Mouse (Mus musculus) layer of hippocampus, postnatal 10 days (tissue): ENCODE data around the gene Megf8. TPM values are rescaled to one million over a fixed set of nuclear protein-coding genes. Genes with fewer than 3 reads are reported as not detected.

Experiments
- DNase-seq, 2 experiments: peaks; one replicate each; pipeline ENCODE4 v3.0.0; 2021; ENCODE audit warnings: low spot score in 2 of 2
- total RNA-seq, 2 experiments: library from RNA; stranded (reverse); gene quantifications; 2 replicates each; pipeline ENCODE4 v1.2.3; 2021

The Megf8 gene
- total RNA-seq, 2 experiments from 2014 or later = 79.7 to 87.1 TPM

- DNase-seq = no peak
These were observed 63.7 kb downstream of the Megf8 start for GRCm38 (mm10) chr7:25380392-25381283.

DNA sequence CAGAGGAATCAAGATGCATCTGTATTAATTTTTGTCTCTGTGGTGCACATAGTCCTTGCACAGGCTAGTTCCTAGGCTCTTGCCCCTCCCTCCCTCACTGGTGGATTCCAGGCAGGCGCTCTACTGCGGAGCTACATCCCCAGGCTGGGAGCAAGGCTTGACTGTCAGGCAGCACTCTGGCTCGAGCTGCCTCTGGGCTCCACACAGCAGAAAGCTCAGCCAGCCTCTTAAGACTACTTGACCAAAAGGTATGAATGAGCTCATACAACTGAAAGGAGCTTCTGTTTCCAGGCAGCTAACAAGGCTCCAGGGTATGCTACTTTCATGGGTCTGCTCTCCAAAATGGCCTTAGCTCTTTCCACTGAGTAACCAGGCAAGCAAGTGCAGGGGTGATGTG, 64.3 kb downstream of the Megf8 start:
- DNase-seq = no peak

GRCm38 (mm10) chr7:25382541-25382940, 65.6 kb downstream of the Megf8 start:
- DNase-seq = no peak

GRCm38 (mm10) chr7:25383385-25383784, 66.4 kb downstream of the Megf8 start:
- DNase-seq = no peak

DNA sequence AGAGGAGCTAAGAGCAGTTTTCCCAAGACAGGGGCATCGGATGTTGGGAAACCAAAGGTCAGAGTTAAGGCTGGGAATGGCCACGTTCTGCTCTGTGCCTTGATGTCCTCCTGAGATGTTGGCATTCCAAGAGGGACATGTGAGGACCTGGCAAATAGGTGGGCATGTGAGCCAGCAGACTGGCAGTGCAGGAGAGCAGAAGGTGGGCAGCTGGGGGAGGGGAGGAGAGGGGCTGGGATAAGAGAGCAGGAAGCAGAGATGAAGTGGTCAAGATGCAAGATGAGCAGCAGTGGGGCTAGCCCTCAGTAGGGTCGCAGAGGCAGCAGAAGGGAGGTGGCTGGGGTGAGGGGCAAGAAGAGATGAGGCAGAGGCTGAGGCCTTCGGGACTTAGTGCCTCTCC, 66.9 kb downstream of the Megf8 start:
- no peak for DNase-seq

DNA sequence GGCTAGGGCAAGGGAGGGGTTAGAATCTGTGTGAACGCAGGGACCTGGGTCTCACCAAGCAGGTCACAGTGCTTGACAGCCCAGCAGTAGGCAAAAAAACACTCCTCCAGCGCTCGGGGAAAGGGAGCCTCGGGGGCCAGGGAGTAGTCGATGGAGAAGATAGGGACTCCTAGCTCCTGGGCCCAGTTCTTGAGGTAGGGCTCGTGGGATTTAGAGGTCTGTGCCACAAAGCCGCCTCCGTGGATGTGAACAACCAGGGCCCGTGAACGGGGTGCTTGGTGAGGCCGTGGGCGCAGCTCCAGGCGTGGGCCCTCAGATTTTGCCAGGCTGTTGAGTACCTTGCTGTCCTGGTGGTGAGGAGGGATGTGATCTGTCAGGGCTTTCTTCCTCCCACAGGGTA, 67.4 kb downstream of the Megf8 start:
- DNase-seq = no peak

- no peak for DNase-seq
These were observed 67.9 kb downstream of the Megf8 start for GRCm38 (mm10) chr7:25384818-25385217.

- no peak for DNase-seq
These were observed 68.3 kb downstream of the Megf8 start for GRCm38 (mm10) chr7:25385259-25385658.

DNA sequence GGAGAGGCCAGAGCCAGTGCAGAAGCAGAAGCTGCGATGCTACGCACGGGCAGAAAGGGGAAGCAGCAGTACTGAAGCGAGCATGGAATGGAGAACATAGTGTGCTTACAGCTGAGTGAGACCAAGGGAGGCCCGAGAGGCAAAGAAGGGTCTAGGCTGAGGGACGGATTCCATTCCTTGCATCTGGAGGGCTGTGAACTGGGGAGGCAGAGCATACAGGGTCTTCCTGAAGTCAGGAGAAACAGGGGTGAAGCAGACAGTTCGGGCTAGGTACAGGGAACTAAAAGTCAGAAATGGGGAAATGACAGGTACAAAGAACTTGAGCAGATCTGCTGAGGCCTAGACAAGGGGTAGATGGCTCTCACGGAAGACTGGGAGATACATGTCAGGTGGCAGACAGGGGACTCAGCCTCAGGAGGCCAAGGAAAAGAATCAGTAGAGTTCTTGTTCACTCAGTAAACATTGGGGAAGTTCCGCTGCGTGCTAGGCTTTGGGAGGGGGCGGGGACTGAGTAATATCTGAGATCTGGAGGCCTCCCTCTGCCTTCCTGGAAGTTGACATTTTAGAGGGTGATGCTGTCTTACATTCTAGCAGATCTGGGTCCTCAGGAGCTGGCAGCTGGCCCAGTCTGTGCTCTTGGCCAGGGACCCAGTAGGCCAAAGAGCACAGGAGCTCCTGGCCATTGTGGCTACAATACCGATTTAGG, 69.0 kb downstream of the Megf8 start:
- DNase-seq = peak in 1 of 2 experiments; percentile 54

DNA sequence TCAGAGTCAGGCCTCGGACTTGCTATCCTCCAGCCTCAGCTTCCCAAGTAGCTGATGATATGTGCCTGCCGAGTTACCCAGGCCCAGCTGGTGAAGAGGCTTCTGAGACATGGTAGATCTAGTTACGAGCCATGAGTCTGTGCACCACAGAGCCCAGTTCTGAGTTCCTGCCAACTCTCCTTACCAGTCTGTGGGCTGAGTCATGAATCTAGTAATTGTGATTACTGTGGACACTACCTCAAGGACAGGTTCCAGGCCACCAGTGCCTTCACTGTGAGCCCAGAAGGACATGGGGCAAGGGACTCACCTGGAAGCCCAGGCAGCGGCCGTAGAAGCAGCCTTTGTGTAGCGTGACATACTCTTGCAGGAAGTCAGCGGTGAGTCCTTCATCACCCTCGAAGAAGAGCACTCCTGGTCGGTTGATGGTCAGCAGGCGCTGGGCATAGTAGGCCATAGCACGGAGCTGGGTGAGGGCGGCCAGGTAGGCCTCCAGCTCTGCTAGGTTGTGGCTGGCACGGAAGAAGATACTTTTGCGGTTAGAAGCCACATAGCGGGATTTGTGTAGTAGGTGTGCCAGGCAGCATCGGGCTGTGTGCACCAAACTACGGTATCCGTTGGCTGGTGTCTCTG, 71.0 kb downstream of the Megf8 start:
- no peak for DNase-seq

DNA sequence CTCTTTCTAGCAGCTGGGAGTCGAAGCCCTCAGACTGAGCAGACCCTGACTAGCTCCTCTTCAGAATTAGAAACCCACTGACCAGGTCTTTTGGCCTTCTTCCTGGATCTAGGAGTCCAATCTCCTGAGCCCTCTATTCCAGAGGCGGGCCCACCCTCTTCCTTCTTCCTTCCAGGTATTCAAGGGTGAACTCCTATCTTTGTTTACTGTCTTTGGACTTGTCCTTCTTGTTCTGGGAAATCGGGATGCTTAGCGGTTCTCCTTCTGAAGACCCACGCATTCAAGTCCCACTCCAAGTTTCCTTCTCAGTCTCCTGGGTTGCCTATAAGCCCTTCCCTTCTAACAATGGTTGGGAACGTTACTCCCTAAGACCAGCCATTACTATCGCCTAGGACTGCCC, 72.0 kb downstream of the Megf8 start:
- no peak for DNase-seq

- no peak for DNase-seq
These were observed 73.2 kb downstream of the Megf8 start for GRCm38 (mm10) chr7:25390054-25390770.

DNA sequence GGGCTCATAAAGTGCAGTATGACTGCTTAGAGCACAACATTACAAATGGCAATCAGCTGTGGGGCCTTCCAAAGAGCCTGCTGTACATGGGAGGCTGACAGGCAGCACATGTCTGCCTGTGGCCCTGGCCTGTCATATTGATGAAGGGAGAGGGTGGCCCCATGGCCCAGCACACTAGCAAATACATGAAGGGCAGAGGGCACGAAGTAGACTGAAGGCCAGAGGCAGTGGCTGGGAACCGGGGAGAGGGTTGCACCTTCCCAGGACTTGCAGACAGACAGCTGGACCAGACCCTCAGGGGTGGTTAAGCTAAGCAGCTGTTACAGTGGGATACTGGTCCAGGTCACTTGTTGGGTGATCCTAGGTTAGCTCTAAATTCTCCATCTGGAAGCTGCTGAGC, 74.0 kb downstream of the Megf8 start:
- no peak for DNase-seq

DNA sequence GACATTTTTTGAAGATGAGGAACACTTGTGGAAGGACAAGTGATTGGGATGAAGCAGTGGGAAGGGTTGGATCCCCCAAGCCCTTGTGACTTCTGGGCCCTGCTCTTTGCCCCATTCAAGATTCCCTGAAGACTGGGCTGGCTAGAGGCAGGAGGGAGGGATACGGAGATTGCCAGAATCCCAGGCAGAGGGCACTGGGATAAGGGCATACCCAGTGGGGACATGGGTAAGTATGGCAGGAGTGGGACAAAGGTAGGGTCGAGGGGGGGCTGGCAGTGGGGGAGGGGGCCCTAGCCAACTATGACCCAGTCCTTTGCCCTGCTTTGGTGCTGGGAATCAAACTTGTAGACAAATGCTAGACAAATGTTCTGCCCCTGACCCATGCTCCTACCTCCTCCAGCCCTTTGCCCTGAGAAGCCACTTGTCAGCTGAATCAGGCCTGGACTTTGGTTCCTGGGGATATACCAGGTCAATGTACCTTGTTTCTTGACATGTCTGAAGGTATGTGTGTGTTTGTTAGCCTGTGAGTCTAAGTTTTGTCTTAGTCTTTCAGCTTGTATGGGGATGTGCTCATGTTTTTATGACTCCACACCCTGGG, 75.0 kb downstream of the Megf8 start:
- DNase-seq = peak in 1 of 2 experiments; percentile 2

DNA sequence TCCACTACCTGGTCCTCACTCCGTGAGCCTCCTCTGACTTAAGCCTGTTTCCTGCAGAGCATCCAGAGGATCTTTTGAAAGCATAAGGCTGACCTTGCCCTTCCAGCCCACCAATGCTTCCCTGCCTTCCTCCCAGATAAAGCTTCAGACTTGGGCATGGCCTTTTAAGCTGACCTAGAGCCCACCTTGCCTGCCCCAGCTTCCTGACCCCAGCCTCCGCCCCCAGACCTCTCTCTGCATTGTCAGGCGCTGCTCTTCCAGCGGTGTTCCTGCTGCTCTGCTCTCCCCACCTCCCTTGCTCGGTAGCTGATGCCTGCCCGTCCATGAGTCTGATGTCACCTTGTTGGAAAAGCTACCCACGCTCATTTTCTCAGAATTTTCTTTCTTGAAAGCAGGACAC, 75.9 kb downstream of the Megf8 start:
- DNase-seq = peak in 1 of 2 experiments; percentile 4

DNA sequence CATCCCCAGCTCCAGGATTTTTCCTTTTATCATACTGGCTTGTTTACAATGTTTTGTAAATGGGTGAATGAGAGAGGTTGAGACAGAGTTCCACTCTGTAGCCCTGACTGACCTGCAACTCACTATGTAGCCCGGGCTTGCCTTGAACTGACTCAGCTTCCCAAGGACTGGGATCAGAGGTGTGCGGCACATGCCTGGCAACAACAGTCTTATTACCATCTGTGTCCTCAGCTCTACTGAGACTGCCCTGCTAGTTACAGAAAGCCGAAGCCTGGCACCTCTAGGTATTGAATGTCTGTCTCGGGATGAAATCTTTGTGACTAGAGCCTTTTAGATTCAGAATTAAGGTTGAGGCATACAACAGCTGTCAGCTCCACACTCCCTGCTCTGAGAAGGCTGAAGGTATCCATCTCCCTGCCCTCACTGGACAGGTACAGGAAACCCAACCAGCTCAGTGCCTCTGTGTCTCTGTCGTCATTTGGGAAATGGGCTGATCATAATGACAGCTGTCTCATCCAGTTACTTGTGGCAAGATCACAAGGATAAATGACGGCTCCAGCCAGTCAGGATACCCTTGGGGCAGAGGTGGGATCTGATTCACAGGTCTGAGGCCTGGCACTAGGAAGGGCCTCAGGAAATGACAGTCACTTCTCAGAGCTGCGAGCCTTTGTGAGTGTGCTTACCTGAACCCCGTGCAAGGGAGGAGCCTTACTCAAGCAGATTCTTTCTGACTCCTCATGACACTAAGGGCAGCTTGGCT, 76.7 kb downstream of the Megf8 start:
- DNase-seq = peak in 1 of 2 experiments; percentile 3

- DNase-seq = peak in 1 of 2 experiments; percentile 21
These were observed 77.8 kb downstream of the Megf8 start for GRCm38 (mm10) chr7:25394754-25395153.

- DNase-seq = no peak
These were observed 78.2 kb downstream of the Megf8 start for GRCm38 (mm10) chr7:25395186-25395557.

DNA sequence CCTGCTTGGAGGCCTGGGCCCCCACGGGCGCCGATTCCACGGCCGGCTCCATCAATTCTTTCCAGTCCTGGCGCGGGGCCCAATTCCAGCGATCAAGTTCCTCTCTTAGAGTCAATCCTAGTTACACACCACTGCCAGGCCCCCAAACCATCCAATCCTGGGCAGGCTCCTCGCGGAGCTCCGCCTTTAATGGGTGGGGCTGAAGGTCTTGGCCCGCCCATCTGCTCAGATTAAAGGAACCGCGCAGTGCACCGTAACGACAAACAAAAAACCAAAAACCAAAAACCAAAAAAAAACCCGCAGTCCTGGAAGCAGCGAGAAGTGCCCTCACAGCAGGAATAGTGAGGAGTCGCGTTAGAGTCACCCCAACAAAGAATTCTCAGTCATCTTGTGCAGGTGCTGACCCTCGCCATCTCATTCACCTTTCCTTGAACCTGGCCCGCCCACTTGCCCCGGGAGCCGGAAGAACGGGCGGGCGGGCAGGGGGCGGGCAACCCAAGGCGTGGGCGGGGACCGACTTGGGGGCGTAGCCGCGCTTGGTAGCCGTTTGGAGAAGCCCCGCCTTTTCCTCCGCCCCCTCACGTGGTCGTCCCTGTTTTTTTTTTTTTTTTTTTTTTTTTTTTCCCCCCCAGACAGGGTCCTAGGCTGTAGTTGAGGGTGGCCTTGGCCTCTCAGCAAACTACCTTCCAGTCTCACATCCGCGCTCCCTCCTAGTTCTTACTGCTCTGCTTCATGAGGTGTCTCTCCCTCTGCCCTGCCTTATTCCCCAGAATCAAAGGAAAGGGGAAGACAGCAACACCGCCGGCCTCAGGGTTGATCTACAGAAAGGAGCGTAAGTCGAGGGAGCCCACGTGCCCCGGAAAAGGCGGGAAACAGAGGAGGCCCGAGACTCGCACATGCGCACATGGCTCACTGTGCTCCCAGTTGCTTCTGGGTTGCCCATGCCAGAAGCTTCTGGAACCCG, 78.9 kb downstream of the Megf8 start:
- DNase-seq = peak; percentile 97 to 98
